Mouse (Mus musculus) myocyte (in vitro differentiated cells): ENCODE data around the gene Tasp1.

Experiments
- CEBPB ChIP-seq: IDR thresholded peaks from 2 replicates; pipeline ENCODE4 v1.6.1; 2011; ENCODE audit warnings: mild to moderate bottlenecking, moderate library complexity; ENCODE audit not compliant: poor library complexity, insufficient read depth, severe bottlenecking
- E2F4 ChIP-seq: IDR thresholded peaks from one replicate; pipeline ENCODE4 v1.6.1; 2011; ENCODE audit warnings: mild to moderate bottlenecking, control low read depth, moderate library complexity; ENCODE audit not compliant: insufficient read depth
- MAX ChIP-seq: IDR thresholded peaks from one replicate; pipeline ENCODE4 v1.6.1; 2011; ENCODE audit warnings: low read depth, mild to moderate bottlenecking, control low read depth
- MYOD1 ChIP-seq, 3 experiments: IDR thresholded peaks; one replicate each; pipeline ENCODE4 v1.6.1; 2011; ENCODE audit warnings: control low read depth in 2 of 3, low read depth in 2 of 3, mild to moderate bottlenecking in 2 of 3, moderate library complexity in 1 of 3; ENCODE audit not compliant: insufficient read length in 2 of 3, control insufficient read depth in 1 of 3
- MYOG ChIP-seq, 3 experiments: IDR thresholded peaks; one replicate each; pipeline ENCODE4 v1.6.1; 2011; ENCODE audit warnings: control low read depth in 2 of 3, low read depth in 2 of 3, mild to moderate bottlenecking in 2 of 3; ENCODE audit not compliant: insufficient read length in 2 of 3, control insufficient read depth in 1 of 3, insufficient read depth in 1 of 3
- POLR2A ChIP-seq: IDR thresholded peaks from one replicate; pipeline ENCODE4 v1.6.1; 2011; ENCODE audit warnings: low read depth, mild to moderate bottlenecking, control low read depth, moderate library complexity; ENCODE audit not compliant: insufficient read length
- POLR2AphosphoS2 ChIP-seq: IDR thresholded peaks from one replicate; pipeline ENCODE4 v1.6.1; 2011; ENCODE audit warnings: low read depth, control low read depth; ENCODE audit not compliant: insufficient read length
- SRF ChIP-seq: IDR thresholded peaks from one replicate; pipeline ENCODE4 v1.6.1; 2011; ENCODE audit warnings: low read depth; ENCODE audit not compliant: control insufficient read depth, insufficient read length
- TCF12 ChIP-seq: IDR thresholded peaks from one replicate; pipeline ENCODE4 v1.6.1; 2011; ENCODE audit warnings: mild to moderate bottlenecking, control low read depth; ENCODE audit not compliant: poor library complexity, insufficient read depth, severe bottlenecking
- TCF3 ChIP-seq: IDR thresholded peaks from one replicate; pipeline ENCODE4 v1.6.1; 2011; ENCODE audit warnings: low read depth, control low read depth; ENCODE audit not compliant: insufficient read length
- USF1 ChIP-seq: IDR thresholded peaks from one replicate; pipeline ENCODE4 v1.6.1; 2011; ENCODE audit warnings: low read depth, mild to moderate bottlenecking, control low read depth, moderate library complexity

- no peak for TF ChIP-seq MYOG (IDR thresholded peaks at IDR 0.05; ENCODE audit: control insufficient read depth in 1 of 3, insufficient read depth in 1 of 3, insufficient read length in 2 of 3, low read depth in 2 of 3)
- no peak for TF ChIP-seq POLR2A
- TF ChIP-seq SRF, result no peak
- peak; percentile 81; the same call in 1 of the 2 replicates for TF ChIP-seq CEBPB
- TF ChIP-seq POLR2AphosphoS2, result no peak
- TF ChIP-seq E2F4, result no peak
- TF ChIP-seq TCF12, result no peak
- TF ChIP-seq MAX, result no peak
- no peak for TF ChIP-seq MYOD1 (IDR thresholded peaks at IDR 0.05; ENCODE audit: control insufficient read depth in 1 of 3, insufficient read length in 2 of 3, low read depth in 2 of 3)
- no peak for TF ChIP-seq USF1
- no peak for TF ChIP-seq TCF3
Measured at GRCm38 (mm10) chr2:139919757-139920156, 146.8 kb downstream of the Tasp1 start.
